30 mouse cellular contexts compared by ENCODE assay signal in the genomic region with DNA sequence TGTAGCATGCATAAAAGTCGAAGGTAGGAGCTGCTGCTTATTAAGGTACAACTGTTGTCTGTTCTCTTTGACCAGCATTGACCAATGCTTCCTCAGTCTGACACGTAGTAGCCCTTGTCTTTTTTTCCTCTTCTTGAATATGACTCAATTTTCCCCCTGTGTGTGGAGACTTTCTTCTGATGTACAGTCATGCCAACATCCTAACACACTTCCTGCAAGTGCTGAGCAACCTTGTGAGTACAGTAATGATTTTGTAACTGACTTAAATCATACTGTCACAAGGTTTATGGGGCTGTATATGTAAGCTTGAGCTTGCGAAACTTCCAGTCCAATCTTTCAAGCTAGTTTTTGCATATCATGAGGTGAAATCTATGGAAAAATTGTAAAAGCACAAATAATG.
DNase-seq lines count a peak whose midpoint lies in the region; ATAC-seq and TF ChIP-seq lines count a peak whose summit lies in the region.
"Had no signal": no experiment of that assay in that cellular context is flagged by ENCODE, and none has a peak within 500 bp of the region (broad histone marks: within the 10 kb centered on the region; RNA-seq: fewer than 3 reads in every experiment).

No protein-coding gene starts in this region.

- H3K4me3 ChIP-seq in liver, postnatal 0 days (ENCODE audit: low read depth, low read length) = no peak overlapping the region
- no peak overlapping the region for H3K4me3 ChIP-seq in liver, embryonic 11.5 days (ENCODE audit: low read depth, low read length)
- no peak overlapping the region for H3K4me3 ChIP-seq in macrophage (ENCODE audit: inconsistent target)
- H3K4me3 ChIP-seq: embryonic facial prominence, embryonic 12.5 days; heart, embryonic 10.5 days; hindbrain, embryonic 13.5 days; liver, embryonic 15.5 days; lung, embryonic 15.5 days; midbrain, embryonic 12.5 days; neural tube, embryonic 13.5 days had no signal

- no peak overlapping the region for H3K9ac ChIP-seq in liver, postnatal 0 days (replicated peaks)
- no peak overlapping the region for H3K9ac ChIP-seq in liver, embryonic 11.5 days (ENCODE audit: low read depth, low read length)
- H3K9ac ChIP-seq: embryonic facial prominence, embryonic 12.5 days; hindbrain, embryonic 13.5 days; liver, embryonic 15.5 days; lung, embryonic 15.5 days; midbrain, embryonic 12.5 days; neural tube, embryonic 13.5 days had no signal

- no peak for TF ChIP-seq EP300 in liver, postnatal 0 days (IDR thresholded peaks at IDR 0.05; ENCODE audit: low read depth)

- no peak for TF ChIP-seq CTCF in liver, postnatal 0 days (IDR thresholded peaks at IDR 0.05; ENCODE audit: low read depth)

- ATAC-seq in liver, postnatal 0 days = peak; percentile 47
- ATAC-seq in liver, embryonic 11.5 days (replicated peaks; ENCODE audit: low FRiP score) = no peak
- ATAC-seq: forebrain, embryonic 14.5 days; intestine, embryonic 16.5 days had no signal

- H3K27me3 ChIP-seq in liver, postnatal 0 days (ENCODE audit: insufficient read depth, low read length) = no peaks in the 10 kb centered on the region
- no peaks in the 10 kb centered on the region for H3K27me3 ChIP-seq in liver, embryonic 11.5 days (replicated peaks; ENCODE audit: control insufficient read depth, insufficient read depth, low read length)
- H3K27me3 ChIP-seq: embryonic facial prominence, embryonic 12.5 days; hindbrain, embryonic 13.5 days; liver, embryonic 15.5 days; lung, embryonic 15.5 days; midbrain, embryonic 12.5 days; neural tube, embryonic 13.5 days had no signal

- H3K4me1 ChIP-seq in liver, postnatal 0 days (ENCODE audit: insufficient read depth) = 0 out of 2 replicates have a peak, but pooled peaks cover 3% of the 10 kb centered on the region
- H3K4me1 ChIP-seq in liver, embryonic 11.5 days (replicated peaks; ENCODE audit: control insufficient read depth, insufficient read depth, low read length) = no peaks in the 10 kb centered on the region
- H3K4me1 ChIP-seq: heart, embryonic 10.5 days; hindbrain, embryonic 13.5 days; liver, embryonic 15.5 days; midbrain, embryonic 12.5 days; neural tube, embryonic 13.5 days had no signal

- WGBS in liver, postnatal 0 days (ENCODE audit: insufficient replicate concordance) = 57% methylated on average over 3 of the region's 3 CpGs
- 68% methylated on average over 3 of the region's 3 CpGs for WGBS in liver, embryonic 11.5 days
- 33% methylated on average over 3 of the region's 3 CpGs for WGBS in macrophage (ENCODE audit: missing documents)

- H3K79me2 ChIP-seq in macrophage (ENCODE audit: inconsistent target) = no peaks in the 10 kb centered on the region

- DNase-seq in liver, postnatal 0 days = no peak
- DNase-seq in liver, embryonic 11.5 days (ENCODE audit: low spot score) = no peak
- DNase-seq in 416B (ENCODE audit: low read depth) = peak; percentile 89
- DNase-seq in adrenal gland, postnatal 10 days = peak; percentile 7
- no peak for DNase-seq in cerebellum, adult 11-12 months
- DNase-seq in cerebellum, postnatal 36 days = no peak
- DNase-seq in cerebellum, adult 9-10 months = no peak
- DNase-seq: cerebellum, adult 11 months; cerebellum, postnatal 14 days; embryo, embryonic 11 days; gastrocnemius, postnatal 14 days; heart, adult 11 months; heart, postnatal 36 days; kidney, adult 8-10 months; kidney, postnatal 10 days; layer of hippocampus, adult 9-11 months; liver; lung, postnatal 4 days; right cerebral cortex, postnatal 4 days; thymus, adult 2 months had no signal

- H3K4me2 ChIP-seq in liver, postnatal 0 days (ENCODE audit: low read depth, low read length) = no peak overlapping the region
- H3K4me2 ChIP-seq in liver, embryonic 11.5 days = no peak overlapping the region
- H3K4me2 ChIP-seq: embryonic facial prominence, embryonic 12.5 days; hindbrain, embryonic 13.5 days; liver, embryonic 15.5 days; lung, embryonic 15.5 days; midbrain, embryonic 12.5 days; neural tube, embryonic 13.5 days had no signal

- H3K36me3 ChIP-seq in liver, postnatal 0 days (replicated peaks; ENCODE audit: insufficient read depth, low read length) = no peaks in the 10 kb centered on the region
- no peaks in the 10 kb centered on the region for H3K36me3 ChIP-seq in liver, embryonic 11.5 days (ENCODE audit: control insufficient read depth, insufficient read depth, low read length)
- no peaks in the 10 kb centered on the region for H3K36me3 ChIP-seq in macrophage (ENCODE audit: inconsistent target)
- H3K36me3 ChIP-seq: embryonic facial prominence, embryonic 12.5 days; heart, embryonic 10.5 days; hindbrain, embryonic 13.5 days; liver, embryonic 15.5 days; lung, embryonic 15.5 days; midbrain, embryonic 12.5 days; neural tube, embryonic 13.5 days had no signal

- no peaks in the 10 kb centered on the region for H3K9me3 ChIP-seq in liver, postnatal 0 days (ENCODE audit: low read length)
- H3K9me3 ChIP-seq in liver, embryonic 11.5 days (ENCODE audit: control insufficient read depth, low read length) = no peaks in the 10 kb centered on the region
- H3K9me3 ChIP-seq: embryonic facial prominence, embryonic 12.5 days; heart, embryonic 10.5 days; hindbrain, embryonic 13.5 days; liver, embryonic 15.5 days; lung, embryonic 15.5 days; midbrain, embryonic 12.5 days; neural tube, embryonic 13.5 days had no signal

- H3K27ac ChIP-seq in liver, postnatal 0 days (ENCODE audit: low read depth) = no peak overlapping the region
- H3K27ac ChIP-seq in liver, embryonic 11.5 days (ENCODE audit: low read depth, low read length) = no peak overlapping the region
- H3K27ac ChIP-seq in macrophage = peak overlapping the region; percentile 60
- H3K27ac ChIP-seq: embryonic facial prominence, embryonic 12.5 days; heart, embryonic 10.5 days; hindbrain, embryonic 13.5 days; liver, embryonic 15.5 days; lung, embryonic 15.5 days; midbrain, embryonic 12.5 days; neural tube, embryonic 13.5 days had no signal

Comparison
In these comparisons a context has a peak if more than half of its experiments do, and no peak if none do; other contexts are left out.
1. DNase-seq: peak in 416B (single experiment) and adrenal gland, postnatal 10 days (single experiment); none in liver, postnatal 0 days (single experiment), liver, embryonic 11.5 days (single experiment), cerebellum, adult 11-12 months (single experiment), cerebellum, postnatal 36 days (0 of 2) and cerebellum, adult 9-10 months (single experiment).